Mouse (Mus musculus) heart, embryonic 13.5 days (tissue): ENCODE measurements around the gene Wdr31. TPM values are rescaled to one million over a fixed set of nuclear protein-coding genes. Genes with fewer than 3 reads are reported as not detected.

Experiments
- ATAC-seq: fragments of 200-750 bp; cut with Nextera tagmentation; 2 replicates; pipeline ENCODE4 v1.8.0; 2017; ENCODE audit warnings: moderate TSS enrichment; ENCODE audit not compliant: insufficient number of reproducible peaks, low FRiP score, low TSS enrichment; ENCODE audit errors: extremely low read depth
- H3K27ac ChIP-seq: fragments of 300-500 bp; sonication (generic); replicated peaks from 2 replicates; pipeline ENCODE4 v1.5.1; 2015; ENCODE audit warnings: moderate library complexity, mild to moderate bottlenecking, inconsistent platforms
- H3K27me3 ChIP-seq: fragments of 300-500 bp; sonication (generic); replicated peaks from 2 replicates; pipeline ENCODE4 v1.6.1; 2015; ENCODE audit warnings: mild to moderate bottlenecking, inconsistent platforms
- H3K36me3 ChIP-seq: fragments of 300-500 bp; sonication (generic); 2 replicates; pipeline ENCODE4 v1.6.1; 2015; ENCODE audit warnings: mild to moderate bottlenecking, inconsistent platforms
- H3K4me1 ChIP-seq: fragments of 300-500 bp; sonication (generic); 2 replicates; pipeline ENCODE4 v1.6.1; 2015; ENCODE audit warnings: inconsistent platforms
- H3K4me2 ChIP-seq: fragments of 300-500 bp; sonication (generic); 2 replicates; pipeline ENCODE4 v1.6.1; 2015; ENCODE audit warnings: inconsistent platforms, mild to moderate bottlenecking, moderate library complexity
- H3K4me3 ChIP-seq: fragments of 300-500 bp; sonication (generic); 2 replicates; pipeline ENCODE4 v1.5.1; 2015; ENCODE audit warnings: moderate library complexity, mild to moderate bottlenecking, inconsistent platforms
- H3K9ac ChIP-seq: fragments of 300-500 bp; sonication (generic); 2 replicates; pipeline ENCODE4 v1.6.1; 2015; ENCODE audit warnings: inconsistent platforms, mild to moderate bottlenecking, moderate library complexity
- H3K9me3 ChIP-seq: fragments of 300-500 bp; sonication (generic); 2 replicates; pipeline ENCODE4 v1.6.1; 2016; ENCODE audit warnings: inconsistent platforms
- WGBS: fragments of 180-500 bp; shearing (Covaris S2); methylation state at CpG from one replicate; pipeline ENCODE4 v1.1.7; 2015; ENCODE audit warnings: mixed read lengths; 5-methylcytosine and 5-hydroxymethylcytosine counted together
- polyA plus RNA-seq: library from polyadenylated mRNA; unstranded; fragments of >200 nt; fragmentation: Nextera tagmentation; extraction: Ambion mirVana; gene quantifications from 2 replicates; pipeline ENCODE4 v1.2.1, GENCODE M21; 2015

Gene Wdr31
- polyA plus RNA-seq, 1 experiment from 2014 or later: 3.6 TPM

DNA sequence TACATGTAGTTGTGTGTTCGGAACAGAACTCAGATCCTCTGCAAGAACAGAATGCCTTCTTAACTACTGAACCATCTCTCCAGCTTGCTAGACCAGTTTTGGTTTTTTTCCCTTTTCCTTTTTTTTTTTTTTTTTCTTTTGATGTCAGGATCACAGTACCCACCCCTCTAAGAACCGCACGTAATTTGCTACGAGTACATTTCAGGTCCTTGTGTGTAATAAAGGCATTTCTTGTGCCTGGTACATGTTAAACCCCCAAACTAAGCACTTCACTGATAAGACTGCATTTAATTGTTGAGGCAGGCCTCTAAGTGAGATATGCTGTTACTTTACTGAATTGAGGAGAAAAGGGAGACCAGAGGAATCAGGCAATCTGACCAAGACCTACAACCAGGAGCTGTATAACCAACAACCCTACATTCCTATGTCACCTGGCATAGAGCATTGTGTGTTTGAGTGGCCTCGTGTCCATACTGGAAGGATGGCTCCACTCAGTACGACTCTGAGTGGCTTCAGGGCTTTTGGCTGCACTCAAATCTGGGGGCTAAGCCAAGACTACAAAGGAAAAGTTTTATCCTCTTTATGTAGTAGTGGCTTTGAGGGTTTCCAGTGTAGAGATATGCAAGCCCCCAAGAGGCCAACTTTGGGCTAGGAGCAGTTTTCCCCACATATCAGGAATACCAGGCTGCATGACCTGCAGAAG, 7.0 kb upstream of the Wdr31 start:
- Histone ChIP-seq H3K4me2 (no peak overlapping the region), H3K36me3 (no peaks in the 10 kb centered on the region), H3K9ac (no peak overlapping the region), H3K27me3 (peaks cover 55% of the 10 kb centered on the region), H3K4me1 (peaks cover 13% of the 10 kb centered on the region), H3K9me3 (no peaks in the 10 kb centered on the region), H3K27ac (no peak overlapping the region), H3K4me3 (no peak overlapping the region)
- no peak for ATAC-seq
- 74% methylated on average over 6 of the region's 6 CpGs for WGBS

DNA sequence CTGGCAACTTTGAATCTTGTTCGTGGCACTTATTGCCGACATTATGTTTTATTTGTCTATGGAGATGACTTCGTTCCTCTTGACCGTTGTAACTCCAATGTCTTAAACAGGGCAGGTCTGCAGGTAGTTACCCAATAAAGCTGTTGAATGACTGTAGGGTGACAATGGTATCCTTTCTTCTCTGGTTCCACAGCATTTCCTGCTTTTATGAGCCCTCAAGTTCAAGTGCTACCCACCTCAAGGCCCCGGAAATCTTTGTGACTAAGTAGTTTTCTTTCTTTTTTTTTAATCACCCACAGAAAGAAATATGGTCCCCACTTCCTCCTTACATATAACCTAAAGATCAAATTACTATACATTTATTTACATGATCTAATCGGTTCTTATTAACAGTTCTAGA, 5.1 kb upstream of the Wdr31 start:
- Histone ChIP-seq H3K4me3 (no peak overlapping the region), H3K4me1 (peaks cover 13% of the 10 kb centered on the region), H3K9ac (no peak overlapping the region), H3K27ac (no peak overlapping the region), H3K4me2 (no peak overlapping the region), H3K27me3 (peaks cover 38% of the 10 kb centered on the region), H3K36me3 (no peaks in the 10 kb centered on the region), H3K9me3 (no peaks in the 10 kb centered on the region)
- no peak for ATAC-seq
- 78% methylated on average over 6 of the region's 6 CpGs for WGBS

DNA sequence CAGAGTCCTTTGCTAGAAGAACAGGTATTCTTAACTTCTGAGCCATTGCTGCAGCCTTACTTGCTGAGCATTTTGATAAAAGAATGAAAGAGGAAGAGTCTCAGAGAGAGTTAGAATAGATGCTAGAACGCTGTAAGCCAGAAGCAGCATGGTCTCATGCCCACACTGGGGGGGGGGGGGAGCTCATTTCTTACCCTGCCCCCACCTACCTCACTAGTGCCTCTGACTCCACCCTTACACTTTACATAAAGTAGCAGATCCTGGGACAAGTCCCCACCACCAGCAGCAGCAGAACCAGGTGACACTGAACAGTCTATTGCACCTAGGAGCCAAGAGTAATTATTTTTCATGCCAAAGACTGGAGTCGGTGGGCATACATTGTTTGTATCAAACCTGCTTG, 4.4 kb upstream of the Wdr31 start:
- no peak overlapping the region for H3K27ac ChIP-seq
- no peak overlapping the region for H3K4me3 ChIP-seq
- H3K27me3 ChIP-seq: peaks cover 33% of the 10 kb centered on the region
- 72% methylated on average over 2 of the region's 2 CpGs for WGBS
- no peak for ATAC-seq
- H3K36me3 ChIP-seq: no peaks in the 10 kb centered on the region
- peaks cover 15% of the 10 kb centered on the region for H3K4me1 ChIP-seq
- no peak overlapping the region for H3K4me2 ChIP-seq
- H3K9me3 ChIP-seq: no peaks in the 10 kb centered on the region
- no peak overlapping the region for H3K9ac ChIP-seq

DNA sequence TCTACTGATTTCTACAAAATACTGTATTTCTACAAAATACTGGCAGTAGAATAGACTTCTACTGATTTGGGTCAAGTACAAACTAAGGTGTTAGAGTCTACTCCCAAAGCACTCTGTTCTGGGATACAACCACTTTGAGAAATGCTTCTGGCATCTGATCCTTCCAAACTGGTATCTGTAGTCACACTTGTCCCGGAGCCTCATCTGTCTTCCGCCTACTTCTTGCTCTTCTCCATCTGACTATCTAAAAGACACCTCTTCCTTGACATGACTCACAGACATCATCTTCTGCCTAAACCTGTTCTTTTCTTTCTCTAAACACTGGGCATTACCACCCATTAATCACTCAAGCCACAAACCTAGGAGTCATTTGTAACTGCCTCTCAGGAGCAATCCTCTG, 1.4 kb upstream of the Wdr31 start:
- no peak overlapping the region for H3K4me2 ChIP-seq
- H3K27ac ChIP-seq: no peak overlapping the region
- H3K27me3 ChIP-seq: peaks cover 12% of the 10 kb centered on the region
- no peaks in the 10 kb centered on the region for H3K36me3 ChIP-seq
- no peak overlapping the region for H3K9ac ChIP-seq
- ATAC-seq: no peak
- WGBS: 84% methylated on average over 2 of the region's 2 CpGs
- H3K9me3 ChIP-seq: no peaks in the 10 kb centered on the region
- no peak overlapping the region for H3K4me3 ChIP-seq
- peaks cover 3% of the 10 kb centered on the region; the same call in 1 of the 2 replicates for H3K4me1 ChIP-seq

DNA sequence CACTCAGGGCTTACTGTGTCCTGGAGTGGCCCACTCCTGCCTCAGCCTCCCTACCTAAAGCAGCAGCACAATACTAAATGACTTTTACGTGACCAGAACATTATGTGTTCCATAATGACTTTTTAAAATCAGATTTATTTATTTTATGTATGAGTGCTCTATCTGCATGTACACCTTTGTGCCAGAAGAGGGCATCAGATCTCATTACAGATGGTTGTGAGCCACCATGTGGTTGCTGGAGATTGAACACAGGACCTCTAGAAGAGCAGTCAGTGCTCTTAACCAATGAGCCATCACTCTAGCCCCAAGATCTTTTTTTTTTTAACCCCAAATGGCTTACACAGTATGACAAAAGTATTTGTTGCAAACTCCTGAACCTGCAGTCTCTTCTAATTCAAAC, 2.5 kb downstream of the Wdr31 start:
- Histone ChIP-seq H3K4me2 (no peak overlapping the region), H3K4me1 (peaks cover 3% of the 10 kb centered on the region; the same call in 1 of the 2 replicates), H3K27ac (no peak overlapping the region), H3K27me3 (no peaks in the 10 kb centered on the region), H3K9me3 (no peaks in the 10 kb centered on the region), H3K4me3 (no peak overlapping the region), H3K36me3 (no peaks in the 10 kb centered on the region), H3K9ac (no peak overlapping the region)
- 80% methylated on average over 1 of the region's 1 CpGs for WGBS
- ATAC-seq: no peak

DNA sequence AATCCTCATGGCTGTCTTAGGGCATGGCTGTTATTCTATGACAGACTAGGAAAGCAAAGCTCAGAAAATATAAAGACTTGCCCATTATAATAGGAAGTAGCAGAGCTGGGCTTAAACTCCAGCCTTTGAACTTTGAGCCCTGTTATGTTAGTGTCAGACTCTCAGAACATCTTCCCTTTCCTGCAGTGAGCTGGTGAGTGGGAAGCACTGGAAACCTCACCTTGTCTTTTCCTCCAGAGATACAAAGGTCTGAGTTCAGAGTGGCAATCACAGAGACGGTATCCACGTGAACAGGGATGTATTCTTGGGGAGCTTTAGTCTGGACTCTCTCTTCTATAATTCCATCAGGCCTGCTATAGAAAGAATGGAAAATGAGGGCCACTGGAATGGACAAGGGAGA, 7.6 kb downstream of the Wdr31 start:
- no peaks in the 10 kb centered on the region for H3K9me3 ChIP-seq
- no peak for ATAC-seq
- H3K9ac ChIP-seq: no peak overlapping the region
- no peak overlapping the region for H3K27ac ChIP-seq
- H3K4me1 ChIP-seq: 0 out of 2 replicates have a peak, but pooled peaks cover under 1% of the 10 kb centered on the region
- no peaks in the 10 kb centered on the region for H3K27me3 ChIP-seq
- 73% methylated on average over 2 of the region's 2 CpGs for WGBS
- no peak overlapping the region for H3K4me3 ChIP-seq
- H3K4me2 ChIP-seq: no peak overlapping the region
- no peaks in the 10 kb centered on the region for H3K36me3 ChIP-seq

DNA sequence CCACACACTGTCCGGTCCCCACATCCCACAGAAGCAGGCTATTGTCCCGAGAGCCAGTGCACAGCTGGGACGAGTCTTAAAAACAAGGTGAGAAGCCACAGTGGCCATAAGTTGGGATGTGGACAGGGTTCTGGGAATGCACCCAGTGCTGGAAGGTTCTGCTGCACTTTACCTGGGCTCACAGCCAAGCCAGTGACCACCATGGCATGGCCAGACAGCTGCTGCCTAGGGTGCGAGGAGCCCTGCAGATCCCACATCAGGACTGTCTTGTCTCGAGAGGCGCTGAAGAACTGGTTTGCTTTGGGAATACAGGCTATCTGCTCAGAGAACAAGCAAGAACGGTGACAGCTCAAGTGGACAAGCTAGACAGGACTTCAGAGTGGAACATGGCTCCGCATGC, 10.3 kb downstream of the Wdr31 start:
- no peak overlapping the region for H3K4me2 ChIP-seq
- no peak overlapping the region for H3K27ac ChIP-seq
- 0 out of 2 replicates have a peak, but pooled peaks cover 6% of the 10 kb centered on the region for H3K4me1 ChIP-seq
- H3K27me3 ChIP-seq: no peaks in the 10 kb centered on the region
- no peak overlapping the region for H3K9ac ChIP-seq
- no peak overlapping the region for H3K4me3 ChIP-seq
- WGBS: 83% methylated on average over 8 of the region's 8 CpGs
- no peaks in the 10 kb centered on the region for H3K9me3 ChIP-seq
- ATAC-seq: no peak
- no peaks in the 10 kb centered on the region for H3K36me3 ChIP-seq

DNA sequence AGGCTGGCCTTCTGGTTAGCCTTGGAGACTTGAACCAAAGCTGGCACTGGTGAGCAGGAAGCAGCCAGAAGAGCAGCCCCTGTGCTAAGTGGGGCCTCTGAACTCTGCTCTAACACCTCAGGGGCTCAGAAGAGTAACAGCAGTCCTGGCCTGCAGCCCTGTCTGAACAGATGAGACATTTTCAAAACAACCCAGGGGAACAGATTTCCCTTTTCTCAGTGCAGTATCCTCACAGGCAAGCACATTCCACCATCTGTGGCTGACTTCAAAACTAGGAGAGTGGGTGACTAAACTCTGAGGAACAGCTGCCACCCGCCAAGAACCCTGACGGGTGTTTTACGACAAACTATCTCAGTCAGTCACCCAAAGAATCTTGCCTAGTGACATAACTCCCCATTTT, 11.6 kb downstream of the Wdr31 start:
- Histone ChIP-seq H3K4me2 (no peak overlapping the region), H3K9ac (no peak overlapping the region), H3K9me3 (no peaks in the 10 kb centered on the region), H3K4me1 (0 out of 2 replicates have a peak, but pooled peaks cover 6% of the 10 kb centered on the region), H3K36me3 (no peaks in the 10 kb centered on the region), H3K27ac (no peak overlapping the region), H3K27me3 (no peaks in the 10 kb centered on the region), H3K4me3 (no peak overlapping the region)
- ATAC-seq: no peak
- WGBS: 68% methylated on average over 3 of the region's 3 CpGs

DNA sequence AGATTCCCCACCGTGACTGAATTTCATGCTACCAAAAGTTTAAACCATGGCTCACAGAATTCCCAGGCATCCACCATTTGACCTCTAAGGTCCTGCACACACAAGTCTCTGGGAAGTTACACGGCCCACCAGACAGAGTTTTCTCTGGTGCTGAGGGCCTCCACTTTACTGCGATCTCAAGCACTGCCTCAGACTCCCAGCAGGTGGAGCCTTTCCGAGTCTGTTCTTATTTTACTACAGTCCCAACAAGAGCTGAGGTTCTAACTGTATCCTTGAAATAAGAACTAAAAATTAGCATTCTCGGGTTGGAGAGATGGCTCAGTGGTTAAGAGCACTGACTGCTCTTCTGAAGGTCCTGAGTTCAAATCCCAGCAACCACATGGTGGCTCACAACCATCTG, 15.7 kb downstream of the Wdr31 start:
- ATAC-seq: no peak
- Histone ChIP-seq H3K27me3 (no peaks in the 10 kb centered on the region), H3K36me3 (no peaks in the 10 kb centered on the region), H3K9ac (no peak overlapping the region), H3K4me3 (no peak overlapping the region), H3K4me1 (0 out of 2 replicates have a peak, but pooled peaks cover 6% of the 10 kb centered on the region), H3K4me2 (no peak overlapping the region), H3K27ac (no peak overlapping the region), H3K9me3 (no peaks in the 10 kb centered on the region)
- 41% methylated on average over 5 of the region's 5 CpGs for whole genome bisulfite sequencing

DNA sequence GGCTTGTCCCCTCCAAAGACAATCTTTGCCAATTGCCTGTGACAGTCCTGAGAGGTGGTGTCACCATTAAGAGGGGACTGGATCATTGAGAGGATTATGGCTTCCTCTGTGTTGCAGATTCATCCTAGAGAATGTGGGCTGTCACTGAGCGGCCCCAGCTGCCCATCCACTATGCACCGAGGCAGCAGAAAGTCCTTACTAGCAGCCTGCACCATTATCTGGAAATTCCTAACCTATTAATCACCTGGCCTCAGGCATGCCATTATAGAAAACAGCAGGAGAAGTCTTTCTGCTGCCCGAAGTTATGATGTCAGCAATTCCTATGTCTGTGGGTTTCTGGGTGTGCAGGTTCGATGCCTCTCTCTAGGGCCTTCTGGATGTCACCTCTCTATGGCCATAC, 29.7 kb downstream of the Wdr31 start:
- 48% methylated on average over 4 of the region's 4 CpGs for WGBS
- H3K27ac ChIP-seq: no peak overlapping the region
- 0 out of 2 replicates have a peak, but pooled peaks cover 2% of the 10 kb centered on the region for H3K4me1 ChIP-seq
- no peaks in the 10 kb centered on the region for H3K36me3 ChIP-seq
- no peak overlapping the region for H3K4me2 ChIP-seq
- no peaks in the 10 kb centered on the region for H3K9me3 ChIP-seq
- no peaks in the 10 kb centered on the region for H3K27me3 ChIP-seq
- ATAC-seq: no peak
- H3K9ac ChIP-seq: no peak overlapping the region
- H3K4me3 ChIP-seq: no peak overlapping the region

DNA sequence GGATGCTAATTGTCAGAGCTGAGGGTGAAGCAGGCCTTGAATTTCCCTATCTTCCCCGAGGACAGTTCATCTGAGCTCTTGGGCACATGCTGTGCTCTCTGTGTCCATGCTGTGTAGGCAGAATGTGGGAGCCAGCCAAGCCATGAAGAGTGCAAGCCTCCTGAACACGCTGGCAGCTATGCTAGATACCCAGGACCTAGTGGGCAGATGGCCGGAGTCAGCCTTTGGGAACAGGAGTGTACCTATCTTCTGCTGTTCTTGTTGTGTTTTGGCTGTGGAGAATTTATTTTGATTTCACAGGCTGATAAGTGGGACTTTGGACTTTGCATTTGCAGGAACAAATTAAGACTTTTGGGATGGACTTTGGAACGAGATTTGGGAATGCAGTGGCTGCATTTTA, 30.2 kb downstream of the Wdr31 start:
- Histone ChIP-seq H3K4me1 (0 out of 2 replicates have a peak, but pooled peaks cover 2% of the 10 kb centered on the region), H3K27ac (no peak overlapping the region), H3K4me2 (no peak overlapping the region), H3K9ac (no peak overlapping the region), H3K9me3 (no peaks in the 10 kb centered on the region), H3K27me3 (no peaks in the 10 kb centered on the region), H3K4me3 (no peak overlapping the region), H3K36me3 (no peaks in the 10 kb centered on the region)
- 64% methylated on average over 4 of the region's 4 CpGs for WGBS
- no peak for ATAC-seq

DNA sequence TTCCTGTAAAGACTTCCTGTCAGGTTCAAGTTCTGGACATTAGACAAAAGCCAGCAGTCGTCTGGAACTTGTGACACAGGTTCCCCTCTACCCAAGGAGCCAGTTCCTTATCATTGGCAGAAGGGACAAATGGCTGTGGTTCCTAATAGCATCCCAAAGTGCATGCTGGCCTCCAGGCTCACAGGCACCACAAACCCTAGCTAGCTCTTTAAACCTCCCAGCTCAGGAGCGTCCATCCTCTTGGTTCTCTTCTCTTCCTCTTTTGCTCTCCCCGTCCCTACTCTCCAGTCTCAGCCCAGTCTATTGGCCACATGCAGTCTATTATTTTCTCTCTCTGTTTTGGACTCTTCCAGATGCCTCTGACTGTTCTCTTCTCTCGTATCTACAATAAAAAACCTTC, 30.9 kb downstream of the Wdr31 start:
- Histone ChIP-seq H3K27me3 (no peaks in the 10 kb centered on the region), H3K4me2 (no peak overlapping the region), H3K9ac (no peak overlapping the region), H3K9me3 (no peaks in the 10 kb centered on the region), H3K36me3 (no peaks in the 10 kb centered on the region), H3K27ac (no peak overlapping the region), H3K4me3 (no peak overlapping the region), H3K4me1 (0 out of 2 replicates have a peak, but pooled peaks cover 2% of the 10 kb centered on the region)
- ATAC-seq: no peak
- 60% methylated on average over 4 of the region's 4 CpGs for WGBS
